Mouse (Mus musculus): ENCODE measurements around the gene Adam6b.
"Not testable (repeated sequence)": the region's sequence is repeated elsewhere in the genome, so short reads cannot be mapped to it uniquely, and the experiment has no call there.

Adam6b gene

DNA sequence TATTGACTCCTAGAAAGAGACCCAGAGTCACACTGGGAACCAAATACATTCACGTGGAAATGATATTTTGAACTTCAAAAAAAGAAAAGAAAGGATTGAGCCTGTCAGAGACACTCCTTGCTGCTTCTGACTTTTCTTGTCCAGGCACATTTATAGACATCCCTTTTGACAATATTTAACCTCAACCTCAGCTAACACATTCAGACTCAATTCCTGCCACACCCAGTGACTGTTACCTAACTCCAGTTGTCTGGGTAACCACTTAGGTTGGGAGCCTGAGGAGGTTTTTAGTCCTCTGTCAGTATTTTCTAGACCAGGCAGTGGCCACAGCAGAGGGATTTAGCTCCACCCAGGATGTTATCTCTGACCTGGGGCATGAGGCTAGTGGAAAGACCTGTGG is at the start of gene Adam6b:
Gene Adam6b, plus strand, starts transcription at position 301 of the 400 bp plus-strand sequence.
- DNase-seq, result not testable (repeated sequence)

DNA sequence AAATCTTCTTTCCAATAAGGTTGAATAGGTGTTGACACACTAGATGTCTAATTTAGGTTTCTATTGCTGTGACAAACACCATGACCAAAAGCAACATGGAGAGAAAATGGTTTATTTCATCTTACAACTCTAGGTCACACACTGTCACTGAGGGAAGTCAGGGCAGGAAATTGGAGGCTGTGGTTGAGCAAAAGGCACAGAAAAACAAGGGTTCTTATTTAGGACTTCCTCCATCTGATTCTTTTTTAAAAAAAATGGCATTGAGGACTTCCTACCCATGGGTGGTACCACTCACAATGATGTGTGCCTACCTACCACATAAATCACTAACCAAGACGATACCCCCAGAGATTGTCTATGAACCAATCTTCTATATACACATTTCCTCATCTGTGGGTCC is 43.2 kb upstream of the Adam6b start:
- no peak for DNase-seq

DNA sequence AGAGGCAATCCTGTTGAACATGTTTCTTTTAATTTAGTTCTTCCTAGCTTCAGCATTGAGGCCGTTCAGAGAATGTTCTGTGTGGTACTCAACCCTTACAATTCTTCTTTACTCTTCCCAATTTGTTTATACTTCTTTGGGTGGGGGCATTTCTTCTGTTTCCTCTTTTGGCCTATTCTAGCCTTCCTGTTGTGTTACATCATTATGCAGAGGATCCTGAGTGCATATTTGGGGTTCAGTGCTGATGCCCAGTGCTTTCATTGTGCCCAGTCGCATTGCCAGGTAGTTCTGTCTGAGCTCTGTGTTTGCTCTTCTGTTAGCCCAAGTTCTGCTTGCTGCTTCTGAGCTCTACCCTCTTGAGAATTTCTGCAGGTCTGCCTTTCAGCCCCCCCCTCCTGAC is 13.1 kb upstream of the Adam6b start:
- DNase-seq, result no peak

DNA sequence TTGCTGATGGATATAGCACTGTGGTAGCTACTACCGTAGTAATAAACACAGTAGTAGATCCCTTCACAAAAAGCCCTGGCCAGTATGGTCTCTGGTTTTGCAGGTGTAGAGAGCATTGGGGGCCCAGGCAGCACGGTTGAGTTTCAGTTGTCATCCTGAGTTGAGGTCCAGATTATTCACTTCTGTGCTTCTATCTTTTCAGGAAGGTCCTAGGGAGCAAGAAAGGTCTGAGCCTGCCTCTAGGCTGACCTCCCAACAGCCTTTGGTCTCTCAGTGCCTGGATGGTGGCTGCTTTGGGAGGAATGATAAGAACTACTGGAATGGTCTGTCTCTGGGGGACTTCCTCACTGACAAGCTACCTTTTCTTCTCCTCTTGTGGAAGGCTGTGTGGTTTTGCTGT is 7.2 kb upstream of the Adam6b start:
- no peak for DNase-seq

DNA sequence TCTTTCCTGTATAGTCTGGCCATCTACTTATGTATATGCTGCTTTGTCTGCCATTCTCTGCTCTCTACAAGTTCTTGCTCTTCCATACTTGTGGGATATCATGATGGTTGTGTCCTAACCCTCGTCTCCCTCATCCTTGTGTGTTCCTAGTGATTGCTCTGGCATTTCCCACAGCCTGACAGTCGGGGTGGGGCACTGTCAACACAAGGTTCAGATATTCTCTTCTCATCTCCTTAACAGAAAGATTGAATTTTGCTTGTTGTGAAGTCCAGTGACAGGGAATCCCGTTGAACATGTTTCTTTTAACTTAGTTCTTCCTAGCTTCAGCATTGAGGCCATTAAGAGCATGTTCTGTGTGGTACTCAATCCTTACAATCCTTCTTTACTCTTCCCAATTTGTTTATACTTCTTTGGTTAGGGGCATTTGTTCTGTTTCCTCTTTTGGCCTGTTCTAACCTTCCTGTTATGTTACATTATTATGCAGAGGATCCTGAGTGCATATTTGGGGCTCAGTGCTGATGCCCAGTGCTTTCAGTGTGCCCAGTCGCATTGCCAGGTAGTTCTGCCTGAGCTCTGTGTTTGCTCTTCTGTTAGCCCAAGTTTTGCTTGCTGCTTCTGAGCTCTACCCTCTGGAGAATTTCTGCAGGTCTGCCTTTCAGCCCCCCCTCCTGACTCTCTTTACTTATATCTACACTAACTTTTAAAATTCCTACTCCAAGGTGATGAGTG is 6.5 kb upstream of the Adam6b start:
- DNase-seq, result no peak

DNA sequence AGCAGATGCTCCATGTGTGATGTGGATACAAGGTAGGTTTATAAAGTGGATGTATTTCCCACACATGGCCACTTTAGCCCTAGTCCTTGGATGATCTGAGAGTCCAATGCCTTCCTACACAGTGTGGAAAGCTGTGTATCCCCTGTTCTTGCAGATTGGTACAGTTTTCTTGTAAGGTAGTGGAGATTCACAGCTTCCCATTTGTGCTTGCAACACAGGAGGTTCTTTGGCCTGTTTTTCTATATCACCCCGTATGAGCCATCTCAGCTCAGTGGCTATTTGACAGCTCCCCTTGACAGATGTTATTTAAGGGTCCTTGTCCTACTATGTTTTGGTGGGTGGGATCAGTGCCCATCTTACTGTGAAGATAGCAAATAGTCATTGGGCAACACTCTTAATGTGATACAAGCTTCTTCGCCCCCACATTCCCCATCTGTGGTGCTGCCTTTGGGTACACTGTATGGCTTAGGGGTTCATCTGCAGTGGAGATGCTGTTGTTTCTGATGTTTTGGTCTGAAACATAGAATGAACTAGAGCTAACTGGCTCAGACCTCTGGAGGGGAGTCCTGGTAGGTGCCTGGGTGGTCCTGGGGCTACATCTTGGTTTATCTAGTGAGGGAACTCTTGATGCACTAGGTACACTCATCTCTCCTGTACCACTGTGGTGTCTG is 5.7 kb upstream of the Adam6b start:
- DNase-seq, result no peak

DNA sequence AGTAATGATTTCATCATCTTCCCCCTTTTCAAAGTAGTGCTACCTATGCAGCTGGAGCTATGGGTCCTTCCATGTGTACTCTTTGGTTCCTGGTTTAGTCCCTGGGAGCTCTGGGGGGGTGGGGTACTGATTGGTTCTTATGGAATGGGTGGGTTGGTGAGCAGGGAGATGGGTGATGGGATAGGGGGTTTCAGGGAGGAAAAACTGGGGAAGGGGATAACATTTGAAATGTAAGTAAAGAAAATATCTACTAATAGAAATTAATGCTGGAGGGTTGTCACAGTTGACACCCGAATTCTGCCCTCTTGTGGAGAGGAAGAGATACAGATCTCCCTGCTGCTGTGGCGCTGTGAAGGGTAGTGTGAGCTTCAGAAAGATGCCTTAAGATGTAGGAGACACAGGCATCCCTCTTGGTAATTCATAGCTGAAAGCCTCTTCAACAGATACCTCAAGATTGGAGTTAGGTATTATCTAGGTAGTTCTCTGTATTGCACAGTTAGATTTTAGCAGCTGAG is 4.3 kb upstream of the Adam6b start:
- no peak for DNase-seq

DNA sequence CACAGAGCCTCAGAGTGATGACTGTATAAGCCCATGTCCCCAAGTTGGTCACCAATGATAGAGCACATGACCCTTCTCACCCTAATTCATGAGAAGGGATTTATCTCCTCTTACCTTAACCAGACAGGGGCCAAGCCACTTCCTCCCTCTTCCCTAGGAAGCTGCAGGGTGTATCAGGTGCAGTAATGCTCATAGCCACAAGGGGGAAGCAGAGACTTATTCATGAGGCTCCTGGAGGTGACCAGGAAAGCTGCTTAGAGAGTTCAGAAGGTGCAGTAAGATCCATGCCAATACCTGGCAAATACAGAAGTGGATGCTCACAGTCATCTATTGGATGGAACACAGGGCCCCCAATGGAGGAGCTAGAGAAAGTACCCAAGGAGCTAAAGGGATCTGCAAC is 1.6 kb upstream of the Adam6b start:
- DNase-seq, result peak; percentile 64

DNA sequence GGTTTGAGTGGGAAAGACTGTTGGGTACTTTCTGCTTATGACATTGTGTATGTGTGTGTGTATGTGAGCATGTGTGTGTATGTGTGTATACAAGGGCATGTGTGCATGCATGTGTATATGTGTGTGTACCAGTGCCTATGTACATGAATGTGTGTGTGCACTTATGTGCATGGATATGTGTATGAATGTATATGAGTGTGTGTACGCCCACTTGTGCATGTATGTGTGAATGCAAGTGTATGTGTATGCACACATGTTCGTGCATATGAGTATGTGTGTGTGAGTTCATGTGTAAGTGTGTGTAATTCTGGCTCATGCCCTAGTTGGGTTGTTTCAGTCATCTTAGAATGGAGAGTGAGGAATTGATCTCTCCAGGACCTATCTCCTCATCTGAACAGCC is 36.6 kb downstream of the Adam6b start:
- DNase-seq, result no peak
